Mouse (Mus musculus): Measurements from ENCODE around the gene Prickle1.

Gene Prickle1

GRCm38 (mm10) chr15:93538551-93539205 lies 57.0 kb downstream of the Prickle1 start:
- DNase-seq: no peak

GRCm38 (mm10) chr15:93537745-93538144 lies 57.9 kb downstream of the Prickle1 start:
- no peak for DNase-seq

DNA sequence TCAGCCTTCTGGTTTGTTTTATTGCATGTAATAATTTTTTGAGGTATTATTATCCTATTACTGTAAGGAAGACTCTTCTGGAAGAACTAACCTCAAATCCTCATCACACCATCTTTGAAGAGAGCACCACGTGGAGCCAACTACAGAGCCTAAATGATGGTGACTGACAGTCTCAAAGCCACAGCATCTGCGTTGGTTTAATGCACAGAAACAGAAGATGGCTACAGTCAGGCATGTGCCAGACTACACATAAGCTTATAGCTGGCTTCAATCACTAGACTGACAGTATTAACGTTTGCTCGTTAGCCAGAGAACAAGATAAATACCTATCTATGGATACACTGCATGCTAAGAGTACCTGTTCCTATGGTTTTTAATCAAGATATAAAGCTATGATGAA lies 59.5 kb downstream of the Prickle1 start:
- DNase-seq: no peak

DNA sequence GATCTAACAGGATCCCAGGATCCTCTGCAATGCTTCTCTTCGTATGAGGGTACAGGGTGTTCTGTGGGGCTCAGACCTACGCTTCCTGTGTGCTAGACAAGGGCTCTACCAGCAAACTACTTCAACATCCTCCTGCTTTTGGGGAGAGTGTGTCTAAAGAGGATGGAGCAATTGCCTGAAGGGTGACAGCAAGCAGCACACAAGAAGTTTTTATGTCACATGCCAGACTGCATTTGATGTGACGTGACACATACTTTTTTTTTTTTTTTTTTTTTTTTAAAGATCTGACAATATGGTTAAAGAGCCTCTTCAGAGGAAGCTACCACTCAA lies 65.0 kb downstream of the Prickle1 start:
- DNase-seq: no peak

DNA sequence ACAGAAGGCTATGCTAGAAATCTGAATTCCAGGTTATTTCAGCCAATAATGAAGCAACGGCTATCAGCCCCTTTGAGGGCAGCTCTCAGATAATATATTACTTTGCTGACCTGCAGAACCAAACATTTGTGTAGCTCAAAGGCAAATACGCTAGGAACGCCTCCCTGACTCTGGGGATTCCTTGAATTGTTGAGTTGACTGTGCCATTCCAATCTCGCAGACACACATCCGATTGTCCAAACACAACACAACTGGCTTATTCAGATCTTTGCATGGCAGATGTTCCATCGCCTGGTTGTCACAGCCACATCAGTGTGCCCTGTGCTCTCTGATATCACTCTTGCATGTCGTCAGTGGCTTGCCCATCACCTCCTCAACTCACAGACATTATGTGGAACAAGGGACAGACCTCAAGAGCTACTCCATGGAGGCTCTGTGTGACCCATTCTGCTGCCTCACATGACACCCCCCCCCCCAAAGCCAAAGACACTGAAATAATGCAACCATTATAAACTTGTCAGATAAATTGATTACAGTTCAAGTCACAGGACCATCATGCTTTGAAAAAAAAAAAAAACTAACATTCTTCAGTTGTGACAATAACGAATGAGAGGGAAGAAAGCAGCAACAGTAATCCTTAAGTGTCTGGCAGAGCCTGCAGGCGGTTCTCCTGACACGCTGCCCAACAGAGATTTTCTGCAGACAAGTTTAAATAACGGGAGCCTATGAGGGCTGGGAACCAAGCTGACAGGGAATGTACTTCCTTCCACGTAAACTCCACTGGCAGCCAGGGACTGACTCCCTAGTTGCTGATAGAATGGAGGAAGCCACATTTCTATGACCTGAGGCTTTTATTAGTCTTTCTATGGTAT lies 65.6 kb downstream of the Prickle1 start:
- peak; percentile 49 for DNase-seq

DNA sequence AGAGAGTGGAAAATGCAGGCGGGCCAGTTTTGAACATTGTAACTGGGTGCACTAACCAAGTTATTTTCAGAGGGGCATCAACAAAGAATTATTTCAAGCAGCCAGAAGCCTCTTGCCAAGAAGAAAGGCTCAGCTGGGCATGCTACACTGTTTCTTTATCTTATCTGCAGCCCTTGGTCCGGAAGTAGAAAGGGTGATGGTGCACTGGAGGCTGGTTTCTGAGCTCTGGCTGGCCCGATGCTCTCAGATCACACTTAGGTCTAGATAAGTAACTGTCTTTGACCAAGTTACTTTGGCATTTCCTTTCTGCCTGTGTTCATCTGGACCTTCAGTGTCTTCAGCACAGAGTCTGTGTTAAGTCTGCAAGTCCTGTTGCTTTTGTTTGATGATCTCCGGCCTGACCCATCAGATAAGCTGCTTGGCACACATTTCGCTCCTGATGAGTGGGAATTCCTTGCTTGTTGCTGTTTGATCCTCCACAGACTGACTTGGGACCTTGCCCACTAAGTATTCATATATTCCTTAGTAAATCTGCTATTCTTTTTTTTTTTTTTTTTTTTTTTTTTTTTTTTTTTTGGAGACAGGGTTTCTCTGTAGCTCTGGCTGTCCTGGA lies 70.3 kb downstream of the Prickle1 start:
- DNase-seq: no peak

GRCm38 (mm10) chr15:93521787-93522180 lies 73.9 kb downstream of the Prickle1 start:
- DNase-seq: no peak

GRCm38 (mm10) chr15:93521088-93521786 lies 74.5 kb downstream of the Prickle1 start:
- DNase-seq: no peak

GRCm38 (mm10) chr15:93519836-93520826 lies 75.6 kb downstream of the Prickle1 start:
- DNase-seq: peak; percentile 71

DNA sequence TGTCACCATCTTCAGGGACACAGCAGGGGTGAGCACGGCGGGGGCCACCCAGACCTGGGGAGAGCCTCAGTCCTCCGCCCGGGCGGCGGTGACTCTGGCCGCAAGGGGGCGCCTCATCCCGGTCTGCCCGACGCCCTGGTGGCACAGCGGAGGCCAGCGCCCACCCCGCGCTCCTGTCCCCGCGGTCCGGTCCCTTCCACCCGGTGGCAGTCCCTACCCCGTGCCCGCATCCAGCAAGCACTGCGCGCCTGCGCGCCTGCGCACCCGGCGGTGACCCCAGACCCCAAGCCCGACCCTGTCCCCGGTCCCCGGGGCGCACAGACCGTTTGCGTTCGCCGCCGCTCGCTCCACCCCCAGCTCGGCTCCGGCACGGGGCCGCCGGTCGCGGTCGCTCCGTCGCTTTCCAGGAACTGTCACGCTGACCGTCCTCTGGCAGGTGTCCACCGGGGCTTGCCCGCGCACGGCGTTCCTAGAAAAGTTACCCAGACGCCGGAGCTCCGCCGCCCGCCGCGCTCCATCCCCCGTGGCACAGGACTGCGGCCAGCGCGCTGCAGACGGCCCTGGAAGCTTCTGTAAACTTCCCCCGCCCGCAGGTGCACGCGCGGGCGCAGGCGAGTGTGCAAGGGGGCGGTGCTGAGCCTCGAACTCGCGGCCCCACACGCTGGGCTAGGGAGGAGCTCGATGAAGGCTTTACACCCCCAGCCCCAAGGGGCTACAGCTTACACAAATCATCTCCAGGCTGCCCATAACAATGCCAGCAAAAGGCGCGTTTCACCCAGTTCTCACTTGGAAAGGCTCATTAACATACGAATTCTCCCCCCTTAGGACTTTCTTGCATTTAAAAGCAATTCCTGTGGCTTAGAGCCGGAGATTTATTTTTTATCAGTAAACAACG lies 76.5 kb downstream of the Prickle1 start:
- DNase-seq: peak; percentile 76

DNA sequence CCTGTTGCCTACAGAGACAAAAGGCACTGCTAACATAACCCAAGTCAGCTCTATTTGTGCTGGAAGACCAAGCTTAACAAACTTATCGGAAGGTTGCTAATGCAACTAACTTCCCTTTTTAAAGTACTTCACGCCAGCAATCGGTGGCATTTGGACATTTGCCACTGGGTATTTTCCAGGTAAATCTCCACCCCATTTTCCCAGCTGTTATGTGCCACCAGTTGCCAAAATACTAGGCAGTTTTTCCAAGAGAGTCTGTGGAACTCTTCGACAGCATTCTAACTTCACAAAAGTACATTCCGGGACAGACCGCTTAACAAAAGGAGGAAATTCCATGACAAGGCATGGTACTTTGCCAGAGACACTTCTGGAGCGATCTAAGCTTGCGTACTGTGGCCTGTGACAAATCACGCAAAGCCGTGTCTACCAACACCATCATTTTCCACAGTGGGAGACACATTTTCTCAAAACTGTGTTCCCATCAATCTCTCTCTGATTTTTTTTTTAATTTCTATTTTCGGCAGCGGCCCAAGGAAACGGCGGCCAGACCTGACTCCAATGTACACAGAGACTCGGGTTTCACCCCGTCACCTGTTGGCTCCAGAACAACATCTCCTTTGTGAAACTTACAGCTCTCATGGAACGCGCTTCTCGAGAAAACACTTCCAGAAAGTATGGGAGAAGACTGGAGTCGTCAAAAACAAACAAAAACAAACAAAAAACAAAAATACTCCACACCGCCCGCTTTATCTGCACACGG lies 77.4 kb downstream of the Prickle1 start:
- peak; percentile 48 for DNase-seq

GRCm38 (mm10) chr15:93517022-93517565 lies 78.6 kb downstream of the Prickle1 start:
- no peak for DNase-seq

- no peak for DNase-seq
Observed at GRCm38 (mm10) chr15:93515316-93515715, 80.4 kb downstream of the Prickle1 start.

GRCm38 (mm10) chr15:93513939-93514341 lies 81.8 kb downstream of the Prickle1 start:
- peak; percentile 70 for DNase-seq

DNA sequence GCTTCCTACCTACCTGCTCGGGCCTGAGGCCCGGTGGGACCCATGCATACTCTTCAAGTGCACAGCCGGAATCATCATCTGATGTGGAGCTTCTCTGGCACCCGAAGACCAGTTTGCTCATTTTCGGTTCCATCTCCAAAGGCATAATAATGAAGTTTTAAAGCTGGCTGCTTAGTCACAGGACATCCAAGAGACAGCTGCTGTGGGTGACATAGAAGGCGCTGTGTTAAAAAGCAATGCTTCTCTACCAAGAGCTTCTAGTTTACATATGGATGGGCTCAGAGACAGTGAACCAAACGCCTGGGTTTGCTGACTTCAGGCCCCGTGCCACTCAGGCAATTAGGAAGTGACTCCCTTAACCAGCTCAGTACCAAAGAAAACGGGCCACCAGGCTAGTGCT lies 83.3 kb downstream of the Prickle1 start:
- DNase-seq: no peak

- peak; percentile 54 for DNase-seq
Observed at GRCm38 (mm10) chr15:93510690-93511336, 84.9 kb downstream of the Prickle1 start.

DNA sequence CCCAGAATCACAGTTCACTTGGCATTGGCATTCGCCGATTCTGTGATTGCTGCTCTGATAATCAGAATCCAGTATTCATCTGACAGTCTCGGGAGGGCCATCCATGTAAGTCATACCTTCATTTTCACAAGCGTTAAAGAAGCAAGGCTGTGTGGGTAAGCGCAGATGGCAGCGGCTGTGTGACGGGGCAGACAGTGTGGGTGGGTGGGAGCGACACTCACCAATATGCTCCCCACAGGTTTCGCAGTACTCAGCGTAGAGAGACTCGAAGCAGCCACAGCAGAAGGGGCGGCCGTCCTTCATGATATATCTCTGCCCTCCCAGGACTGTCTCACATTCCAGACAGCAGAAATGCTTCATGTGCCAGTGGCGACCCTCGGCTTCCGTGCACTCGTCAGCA lies 90.9 kb downstream of the Prickle1 start:
- no peak for DNase-seq

GRCm38 (mm10) chr15:93503201-93503745 lies 92.4 kb downstream of the Prickle1 start:
- no peak for DNase-seq

GRCm38 (mm10) chr15:93502703-93503102 lies 93.0 kb downstream of the Prickle1 start:
- no peak for DNase-seq
